Mouse (Mus musculus) liver, embryonic 14.5 days (tissue): ENCODE measurements at regions not wholly inside any gene's neighbourhood (a gene's known extent, or its start where the extent isn't known, plus 50 kb on each side); places are given as distances from the start of the nearest gene placed in this dataset.

Source experiments
- ATAC-seq: fragments of 200-750 bp; cut with Nextera tagmentation; 2 replicates; pipeline ENCODE4 v1.8.0; 2017; ENCODE audit warnings: moderate number of reproducible peaks, mild to moderate bottlenecking, moderate library complexity; ENCODE audit not compliant: insufficient read depth
- DNase-seq, 3 experiments: peaks; one replicate each; pipeline ENCODE4 v3.0.0-alpha.2; 2012 to 2013; ENCODE audit warnings: low read depth in 3 of 3, low spot score in 3 of 3
- H3K27ac ChIP-seq: fragments of 300-500 bp; sonication (generic); 2 replicates; pipeline ENCODE4 v1.5.1; 2014; ENCODE audit warnings: moderate library complexity, mild to moderate bottlenecking, control low read depth, inconsistent platforms
- H3K27me3 ChIP-seq: fragments of 300-500 bp; sonication (generic); 2 replicates; pipeline ENCODE4 v1.6.1; 2014; ENCODE audit warnings: mild to moderate bottlenecking, low read length, moderate library complexity; ENCODE audit not compliant: control insufficient read depth, insufficient read depth
- H3K36me3 ChIP-seq: fragments of 300-500 bp; sonication (generic); replicated peaks from 2 replicates; pipeline ENCODE4 v1.6.1; 2014; ENCODE audit warnings: low read depth; ENCODE audit not compliant: control insufficient read depth, insufficient read depth
- H3K4me1 ChIP-seq, 2 experiments: fragments of 200-500 bp in 1 of 2; fragments of 300-500 bp in 1 of 2; sonication (generic) in 1 of 2; replicated peaks; 2 replicates each; pipeline ENCODE4 v1.6.1; 2012 to 2014; ENCODE audit warnings: antibody characterized with exemption in 1 of 2, inconsistent platforms in 1 of 2, low read length in 1 of 2; ENCODE audit not compliant: control insufficient read depth in 2 of 2, insufficient read depth in 2 of 2
- H3K4me2 ChIP-seq: fragments of 300-500 bp; sonication (generic); 2 replicates; pipeline ENCODE4 v1.6.1; 2014; ENCODE audit warnings: low read depth, mild to moderate bottlenecking, control low read depth, moderate library complexity
- H3K4me3 ChIP-seq, 2 experiments: fragments of 200-500 bp in 1 of 2; fragments of 300-500 bp in 1 of 2; sonication (generic) in 1 of 2; 2 replicates each; pipeline ENCODE4 v1.5.1; 2012 to 2014; ENCODE audit warnings: low read depth in 2 of 2, low read length in 2 of 2, mild to moderate bottlenecking in 2 of 2, control low read depth in 1 of 2, inconsistent platforms in 1 of 2, moderate library complexity in 1 of 2; ENCODE audit not compliant: insufficient read depth in 1 of 2
- H3K9ac ChIP-seq: fragments of 300-500 bp; sonication (generic); replicated peaks from 2 replicates; pipeline ENCODE4 v1.6.1; 2014; ENCODE audit warnings: mild to moderate bottlenecking, control low read depth, moderate library complexity
- H3K9me3 ChIP-seq: fragments of 300-500 bp; sonication (generic); 2 replicates; pipeline ENCODE4 v1.6.1; 2016; ENCODE audit warnings: low read length, mixed read lengths; ENCODE audit not compliant: control insufficient read depth
- CTCF ChIP-seq: IDR thresholded peaks from 2 replicates; pipeline ENCODE4 v1.5.1; 2016; ENCODE audit warnings: antibody characterized with exemption, low read depth, control low read depth
- EP300 ChIP-seq: IDR thresholded peaks from 2 replicates; pipeline ENCODE4 v1.6.1; 2016; ENCODE audit warnings: antibody characterized with exemption, low read depth
- WGBS: fragments of 180-500 bp; shearing (Covaris S2); extraction: QIAGEN DNeasy Blood & Tissue Kit; methylation state at CpG from one replicate; pipeline ENCODE4 v1.1.7; 2014; ENCODE audit not compliant: insufficient replicate concordance; 5-methylcytosine and 5-hydroxymethylcytosine counted together

- Histone ChIP-seq H3K4me3 (no peak overlapping the region), H3K27me3 (no peaks in the 10 kb centered on the region), H3K9me3 (no peaks in the 10 kb centered on the region), H3K4me1 (no peaks in the 10 kb centered on the region), H3K9ac (no peak overlapping the region), H3K27ac (no peak overlapping the region), H3K36me3 (no peaks in the 10 kb centered on the region), H3K4me2 (no peak overlapping the region)
- DNase-seq: no peak
- TF ChIP-seq CTCF (no peak), EP300 (no peak)
- 57% methylated on average over 6 of the region's 6 CpGs for WGBS
- no peak for ATAC-seq
Observed at GRCm38 (mm10) chr17:45932611-45933010, 99.6 kb downstream of the Vegfa start.

- TF ChIP-seq CTCF (no peak), EP300 (no peak)
- H3K9ac ChIP-seq: no peak overlapping the region
- ATAC-seq: no peak
Observed at GRCm38 (mm10) chr17:45929591-45929990, 102.6 kb downstream of the Vegfa start.

GRCm38 (mm10) chr17:45928903-45929477, 103.2 kb downstream of the Vegfa start:
- ATAC-seq: no peak
- Histone ChIP-seq H3K27ac (no peak overlapping the region), H3K27me3 (no peaks in the 10 kb centered on the region), H3K9me3 (no peaks in the 10 kb centered on the region), H3K4me3 (no peak overlapping the region), H3K36me3 (no peaks in the 10 kb centered on the region), H3K9ac (no peak overlapping the region), H3K4me2 (no peak overlapping the region), H3K4me1 (no peaks in the 10 kb centered on the region)
- no peak for DNase-seq
- TF ChIP-seq CTCF (no peak), EP300 (no peak)
- WGBS: 60% methylated on average over 8 of the region's 8 CpGs

More at GRCm38 (mm10) chr17:45929591-45929990, 102.6 kb downstream of the Vegfa start:
- no peaks in the 10 kb centered on the region for H3K36me3 ChIP-seq
- H3K4me3 ChIP-seq: no peak overlapping the region
- H3K27me3 ChIP-seq: no peaks in the 10 kb centered on the region
- no peak overlapping the region for H3K27ac ChIP-seq
- WGBS: 64% methylated on average over 7 of the region's 7 CpGs
- H3K9me3 ChIP-seq: no peaks in the 10 kb centered on the region
- H3K4me2 ChIP-seq: no peak overlapping the region
- no peaks in the 10 kb centered on the region for H3K4me1 ChIP-seq
- DNase-seq: no peak

- no peak for TF ChIP-seq CTCF
- no peak for TF ChIP-seq EP300
- Histone ChIP-seq H3K27me3 (no peaks in the 10 kb centered on the region), H3K9ac (no peak overlapping the region), H3K36me3 (no peaks in the 10 kb centered on the region), H3K9me3 (no peaks in the 10 kb centered on the region), H3K4me3 (no peak overlapping the region), H3K4me2 (no peak overlapping the region), H3K4me1 (no peaks in the 10 kb centered on the region), H3K27ac (no peak overlapping the region)
- no peak for DNase-seq
- WGBS: 57% methylated on average over 4 of the region's 4 CpGs
- ATAC-seq: no peak
Observed at GRCm38 (mm10) chr17:45928013-45928412, 104.2 kb downstream of the Vegfa start.

- 55% methylated on average over 6 of the region's 6 CpGs for WGBS
- Histone ChIP-seq H3K4me2 (no peak overlapping the region), H3K9me3 (no peaks in the 10 kb centered on the region), H3K36me3 (no peaks in the 10 kb centered on the region), H3K4me1 (no peaks in the 10 kb centered on the region), H3K27me3 (no peaks in the 10 kb centered on the region), H3K4me3 (no peak overlapping the region), H3K27ac (no peak overlapping the region), H3K9ac (no peak overlapping the region)
- DNase-seq: no peak
- ATAC-seq: no peak
- TF ChIP-seq EP300 (no peak), CTCF (no peak)
Observed at GRCm38 (mm10) chr17:45925845-45926244, 106.3 kb downstream of the Vegfa start.
